Mouse (Mus musculus) layer of hippocampus, adult 8-10 months (tissue): ENCODE results near the gene Mup15. TPM values are rescaled to one million over a fixed set of nuclear protein-coding genes. Genes with fewer than 3 reads are reported as not detected.
"Not testable (repeated sequence)": the region's sequence is repeated elsewhere in the genome, so short reads cannot be mapped to it uniquely, and the experiment has no call there.

Source experiments
- DNase-seq, 2 experiments: peaks; one replicate each; pipeline ENCODE4 v3.0.0; 2022; ENCODE audit warnings: low spot score in 2 of 2
- total RNA-seq, 4 experiments: library from RNA; stranded (reverse); gene quantifications; 2 replicates each; pipeline ENCODE4 v1.2.4; 2022

The Mup15 gene
- total RNA-seq: not detected

DNA sequence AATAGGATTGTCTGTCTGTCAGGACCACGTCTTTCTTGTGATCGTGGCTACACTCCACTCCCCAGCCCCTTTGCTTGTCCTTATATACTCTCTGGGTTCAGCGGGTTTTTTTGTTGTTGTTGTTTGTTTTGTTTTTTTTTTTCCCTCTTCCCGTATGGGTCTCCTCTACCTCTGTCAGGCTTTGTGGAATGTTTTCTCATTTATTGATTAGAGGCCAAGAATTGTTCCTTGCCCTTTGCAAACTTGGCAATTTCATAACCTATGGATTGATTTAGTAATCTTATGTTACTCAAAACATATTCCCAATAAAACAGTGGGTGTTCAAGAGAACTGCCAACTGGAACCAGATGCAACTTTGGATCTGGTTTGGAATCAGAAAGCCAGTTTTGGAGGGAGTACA, at the start of gene Mup15:
Gene Mup15 (minus strand): TSS at position 101 of the 400 bp plus-strand sequence.
- not testable (repeated sequence) for DNase-seq

Other genes starting within 250 kb of the Mup15 start
- not detected for gene Mup13, start 211.5 kb downstream of the Mup15 start, total RNA-seq
- gene Mup14, start 135.7 kb downstream of the Mup15 start, total RNA-seq: not detected
- gene Mup16, start 79.8 kb upstream of the Mup15 start, total RNA-seq: not detected
- gene Mup17, start 156.1 kb upstream of the Mup15 start, total RNA-seq: not detected
- gene Mup18, start 234.4 kb upstream of the Mup15 start, total RNA-seq: not detected